Mouse (Mus musculus): ENCODE results near the gene Il16. TPM values are rescaled to one million over a fixed set of nuclear protein-coding genes. Genes with fewer than 3 reads are reported as not detected.
A peak's percentile ranks its signal among the peaks of the same experiment; 100 is the strongest.

The Il16 gene
- total RNA-seq, 1 experiment from 2014 or later = 68.8 TPM

DNA sequence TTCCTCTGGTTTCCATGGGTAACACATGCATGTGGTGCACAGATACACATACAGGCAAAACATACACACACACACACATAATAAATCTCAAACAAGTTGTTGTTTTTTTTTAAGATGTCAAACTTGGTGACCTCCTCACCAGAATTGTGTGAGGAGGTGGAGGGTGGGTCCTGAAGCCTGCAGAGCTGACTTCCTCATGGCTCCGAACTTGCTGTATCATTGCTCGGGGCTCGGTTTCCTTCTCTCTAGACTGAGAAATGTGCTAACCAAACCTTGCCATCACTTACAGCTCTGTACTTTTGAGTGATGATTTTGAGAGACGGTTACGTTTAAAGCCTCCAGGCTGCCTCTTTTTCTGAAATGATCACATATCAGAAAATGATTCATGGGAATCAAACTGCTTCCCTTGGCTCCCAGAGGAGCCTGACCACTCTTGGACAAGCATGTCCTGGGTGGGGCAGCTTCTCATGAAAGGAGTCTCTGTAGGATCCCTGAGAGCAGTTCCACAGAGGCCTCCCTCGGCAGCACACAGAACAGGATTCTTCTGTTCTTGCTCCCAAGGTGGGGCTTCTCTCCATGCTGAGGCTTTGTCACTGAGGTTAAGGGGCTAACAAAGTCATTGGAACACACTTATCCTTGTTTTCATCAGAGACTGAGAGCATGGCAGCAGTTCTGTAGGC lies 46.3 kb downstream of the Il16 start:
- peak; percentile 84 for ATAC-seq (replicated peaks; ENCODE audit: low read depth, poor library complexity, severe bottlenecking)

- ATAC-seq (replicated peaks; ENCODE audit: low read depth, poor library complexity, severe bottlenecking) = peak; percentile 62; the same call in 1 of the 2 replicates
Observed at GRCm38 (mm10) chr7:83695449-83696212, 49.9 kb downstream of the Il16 start.

DNA sequence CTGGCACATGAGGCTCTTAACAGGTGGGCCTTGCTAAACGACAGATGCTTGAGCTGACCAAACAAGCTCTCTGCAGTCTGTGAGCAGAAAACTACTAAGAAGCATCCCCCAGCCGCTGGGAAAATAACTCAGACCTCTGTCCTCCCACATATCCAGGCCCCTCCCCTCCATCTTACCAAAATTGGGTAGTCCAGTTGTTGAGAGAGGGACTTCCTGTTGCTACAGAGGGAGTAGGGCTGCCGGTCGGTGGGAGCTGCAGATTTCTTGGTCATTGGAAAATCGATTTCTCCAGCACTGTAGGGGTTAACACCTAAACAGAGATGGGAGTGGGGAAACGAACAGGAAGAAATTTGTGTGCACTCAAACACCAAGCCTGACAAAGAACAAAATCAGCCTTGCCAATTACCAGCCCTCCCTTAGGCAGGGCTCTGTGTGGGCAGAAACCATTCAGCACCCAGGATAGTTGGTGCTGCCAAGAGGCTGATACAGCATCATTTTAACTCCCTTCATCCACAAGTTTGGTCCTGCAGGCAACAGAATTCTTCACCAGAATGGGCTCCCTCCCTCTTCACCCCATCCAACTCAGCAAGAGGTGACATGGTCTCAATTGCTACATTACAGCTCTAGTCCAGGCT lies 62.8 kb downstream of the Il16 start:
- no peak for ATAC-seq (replicated peaks; ENCODE audit: low read depth, poor library complexity, severe bottlenecking)

GRCm38 (mm10) chr7:83678506-83678905 lies 67.0 kb downstream of the Il16 start:
- no peak for ATAC-seq (replicated peaks; ENCODE audit: low read depth, poor library complexity, severe bottlenecking)

- ATAC-seq (replicated peaks; ENCODE audit: low read depth, poor library complexity, severe bottlenecking) = 0 out of 2 replicates have a peak, but pooled peaks have one; percentile 30
Observed at GRCm38 (mm10) chr7:83677296-83677695, 68.2 kb downstream of the Il16 start.

GRCm38 (mm10) chr7:83675545-83676254 lies 69.8 kb downstream of the Il16 start:
- peak; percentile 75 for ATAC-seq (replicated peaks; ENCODE audit: low read depth, poor library complexity, severe bottlenecking)

DNA sequence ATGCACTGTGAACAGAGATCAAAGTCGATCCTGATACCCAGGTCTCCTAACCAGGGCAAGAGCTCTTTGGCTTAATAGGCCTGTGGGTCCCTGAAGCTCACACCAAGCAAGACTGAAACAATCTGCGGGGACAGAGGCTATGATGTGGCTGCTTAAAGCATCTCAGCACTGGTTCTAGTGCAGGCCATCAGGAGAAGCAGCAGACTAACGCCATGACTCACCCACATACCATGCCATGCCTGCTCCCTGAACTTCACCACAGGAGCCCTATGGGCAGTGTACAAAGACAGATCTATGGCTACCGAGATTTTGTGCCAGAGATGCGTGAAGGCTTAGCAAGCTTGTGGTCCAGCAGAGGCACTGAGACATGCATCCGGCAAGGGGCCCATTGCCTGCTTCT lies 74.0 kb downstream of the Il16 start:
- no peak for ATAC-seq (replicated peaks; ENCODE audit: low read depth, poor library complexity, severe bottlenecking)

DNA sequence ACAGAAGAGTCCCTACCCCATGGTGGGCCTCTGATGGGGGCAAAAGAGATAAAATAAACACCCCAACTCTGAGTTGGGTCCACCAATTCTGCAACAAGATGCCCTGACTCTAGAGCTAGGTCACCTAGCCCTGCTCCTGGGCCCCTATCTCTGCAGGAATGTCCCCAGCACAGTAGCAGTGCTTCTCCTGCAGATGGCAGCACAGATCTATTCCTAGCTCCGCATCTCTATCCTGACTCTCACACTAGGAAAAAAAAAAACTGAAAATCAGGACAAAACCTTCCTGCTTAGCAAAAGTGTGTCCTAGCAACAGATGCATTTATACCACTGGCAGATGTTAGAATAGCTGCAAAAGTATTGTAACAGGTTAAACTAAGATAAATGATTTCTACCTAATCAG lies 76.8 kb downstream of the Il16 start:
- ATAC-seq (replicated peaks; ENCODE audit: low read depth, poor library complexity, severe bottlenecking) = peak; percentile 85

DNA sequence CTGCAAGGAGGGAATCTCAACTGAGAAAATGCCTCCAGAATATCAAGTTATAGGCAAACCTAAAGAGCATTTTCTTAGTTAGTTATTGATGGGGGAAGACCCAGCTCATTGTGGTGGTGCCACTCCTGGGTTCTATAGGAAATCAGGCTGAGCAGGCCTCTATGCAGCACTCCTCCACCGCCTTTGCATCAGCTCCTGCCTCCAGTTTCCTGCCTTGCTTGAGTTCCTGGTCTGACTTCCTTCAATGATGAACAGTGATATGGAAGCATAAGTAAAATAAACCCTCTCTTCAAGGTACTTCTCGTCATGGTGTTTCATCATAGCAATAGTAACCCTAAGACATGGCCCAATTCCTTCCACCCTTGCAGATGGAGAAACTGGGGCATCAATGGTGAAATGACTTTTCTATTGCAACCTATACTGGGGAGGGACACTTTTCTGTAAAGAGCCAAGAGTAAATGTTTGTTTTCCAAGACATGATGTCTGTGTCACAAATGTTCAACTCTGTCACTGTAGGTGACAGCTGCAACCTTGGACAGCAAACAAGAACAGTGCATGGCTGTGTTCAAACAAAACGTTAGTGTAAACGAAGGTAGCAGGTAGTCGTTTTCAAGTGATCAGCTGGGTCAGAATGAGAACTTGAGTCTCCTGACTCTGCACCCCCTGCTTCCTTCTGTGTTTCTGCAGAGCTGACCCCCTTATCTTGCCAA lies 77.4 kb downstream of the Il16 start:
- ATAC-seq (replicated peaks; ENCODE audit: low read depth, poor library complexity, severe bottlenecking) = no peak

- ATAC-seq (replicated peaks; ENCODE audit: low read depth, poor library complexity, severe bottlenecking) = no peak
Observed at GRCm38 (mm10) chr7:83666087-83666595, 79.4 kb downstream of the Il16 start.

DNA sequence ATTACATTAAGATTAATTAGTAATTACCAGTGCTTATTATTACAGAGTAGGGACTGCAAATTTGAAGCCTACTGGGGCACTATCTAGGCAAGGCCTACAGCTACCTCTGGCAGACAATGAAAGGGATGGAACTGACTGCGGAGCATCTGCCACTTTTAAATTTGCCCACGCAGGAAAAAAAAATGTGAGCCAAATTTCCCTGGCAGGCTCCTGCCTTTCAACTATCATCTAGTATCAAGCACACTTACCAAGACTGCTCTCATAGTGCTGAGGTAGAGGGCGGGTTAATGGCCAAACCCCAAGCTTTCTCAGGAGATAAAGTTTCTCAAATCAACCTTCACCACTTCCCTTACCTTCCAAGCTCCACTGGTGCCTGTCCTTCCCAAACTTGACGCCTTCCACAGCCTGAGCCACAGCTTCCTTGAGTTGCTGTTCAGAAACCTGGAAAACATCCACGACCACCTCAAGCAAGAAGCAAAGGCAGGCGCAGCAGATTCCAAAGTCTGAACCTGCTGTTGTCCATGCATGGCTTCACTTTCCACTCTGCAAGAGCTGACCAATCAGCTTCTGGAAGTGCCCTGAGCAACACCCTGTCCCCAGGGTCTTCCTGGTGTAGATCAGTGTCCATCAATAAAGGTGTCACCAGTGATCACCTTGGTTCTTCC lies 82.7 kb downstream of the Il16 start:
- no peak for ATAC-seq (replicated peaks; ENCODE audit: low read depth, poor library complexity, severe bottlenecking)

DNA sequence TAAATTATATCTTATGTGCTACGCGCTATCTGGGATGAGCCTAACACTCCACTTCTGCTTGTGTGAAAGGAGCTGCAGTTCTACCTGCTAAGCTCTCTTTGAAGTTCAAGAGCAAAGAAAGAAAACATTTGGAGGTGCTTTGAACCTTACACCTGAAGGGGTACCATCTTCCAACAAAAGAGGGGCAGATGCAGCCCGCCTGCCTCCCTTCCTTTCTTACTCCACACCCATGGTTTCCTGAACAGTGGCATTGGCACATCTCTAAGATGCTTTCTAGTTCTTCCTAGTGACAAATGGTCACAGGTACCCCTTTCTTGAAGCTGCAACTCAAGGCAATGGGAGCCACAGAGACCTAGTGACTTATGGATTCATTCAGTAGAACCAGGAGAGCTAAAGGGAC lies 83.8 kb downstream of the Il16 start:
- no peak for ATAC-seq (replicated peaks; ENCODE audit: low read depth, poor library complexity, severe bottlenecking)

DNA sequence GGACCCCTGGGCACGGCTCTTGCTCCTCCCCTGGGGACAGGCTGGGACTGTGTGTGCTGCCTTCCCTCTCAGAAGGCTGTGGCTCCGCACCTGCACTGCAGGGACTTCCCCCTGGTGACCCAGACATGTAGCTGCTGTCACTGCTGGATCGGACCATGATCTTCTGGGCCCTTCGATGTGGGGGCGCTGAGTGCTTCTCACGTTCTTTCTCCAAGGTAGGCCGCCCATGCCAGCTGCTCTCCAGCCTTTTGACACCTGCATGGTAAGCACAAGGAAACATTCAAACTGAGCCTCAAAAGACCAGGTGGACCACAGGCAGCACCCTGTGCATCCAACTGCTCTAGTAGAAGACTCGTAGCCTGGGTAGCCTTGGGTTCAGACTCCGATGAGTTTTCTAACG lies 84.5 kb downstream of the Il16 start:
- ATAC-seq (replicated peaks; ENCODE audit: low read depth, poor library complexity, severe bottlenecking) = no peak

- ATAC-seq (replicated peaks; ENCODE audit: low read depth, poor library complexity, severe bottlenecking) = peak; percentile 22; the same call in 1 of the 2 replicates
Observed at GRCm38 (mm10) chr7:83660273-83660691, 85.2 kb downstream of the Il16 start.

GRCm38 (mm10) chr7:83659159-83660065 lies 86.1 kb downstream of the Il16 start:
- peak; percentile 70 for ATAC-seq (replicated peaks; ENCODE audit: low read depth, poor library complexity, severe bottlenecking)

DNA sequence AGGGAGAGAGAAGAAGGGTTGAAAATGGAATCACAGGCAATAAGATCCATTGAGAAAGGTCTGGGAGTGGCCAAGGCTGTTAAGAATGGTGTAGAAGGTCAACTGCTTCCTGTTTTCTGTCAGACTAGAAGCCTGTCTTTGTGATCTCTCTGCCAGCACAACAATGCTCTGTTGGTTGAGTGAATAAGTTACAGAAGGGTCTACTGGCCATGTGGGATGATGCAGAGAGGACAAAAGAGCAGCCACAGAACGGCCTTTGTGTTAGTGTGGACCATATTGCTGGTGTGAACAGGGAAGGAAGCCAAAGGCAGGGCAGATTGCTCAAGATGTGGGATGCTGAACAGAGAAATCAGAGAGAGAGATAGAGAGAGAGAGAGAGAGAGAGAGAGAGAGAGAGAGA lies 86.8 kb downstream of the Il16 start:
- no peak for ATAC-seq (replicated peaks; ENCODE audit: low read depth, poor library complexity, severe bottlenecking)

DNA sequence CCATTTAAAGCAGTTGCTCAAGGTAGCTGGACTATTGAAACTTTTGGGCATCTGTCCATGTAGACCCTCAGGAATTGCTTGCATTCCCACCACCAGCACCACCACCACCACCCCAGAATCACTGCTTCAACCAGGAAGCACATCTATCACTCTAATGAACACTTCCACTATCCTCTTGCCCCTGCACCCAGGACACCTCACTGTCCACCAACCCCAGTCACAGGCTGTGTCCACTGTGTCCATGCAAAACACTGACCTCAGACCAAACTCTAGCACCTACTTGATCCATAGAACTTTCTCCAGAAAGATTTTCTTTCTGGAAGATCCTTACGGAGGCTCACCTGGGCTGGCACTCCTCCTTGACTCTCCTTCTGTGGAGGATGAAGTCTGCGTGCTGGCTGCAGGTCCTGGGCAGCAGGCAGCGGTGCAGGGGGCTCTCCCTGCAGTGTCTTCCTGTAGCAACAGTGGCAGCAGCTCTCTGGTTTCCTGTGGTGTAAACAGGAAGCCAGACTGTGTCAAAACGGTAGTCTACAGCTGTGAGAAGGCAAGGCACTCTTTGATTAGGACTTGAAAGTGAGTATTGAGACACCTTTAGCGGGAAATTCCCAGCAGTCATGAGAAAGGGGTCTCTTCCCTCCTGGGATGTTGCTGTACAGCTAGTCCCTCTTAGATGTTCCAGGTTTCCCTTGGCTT lies 90.4 kb downstream of the Il16 start:
- ATAC-seq (replicated peaks; ENCODE audit: low read depth, poor library complexity, severe bottlenecking) = peak; percentile 73

DNA sequence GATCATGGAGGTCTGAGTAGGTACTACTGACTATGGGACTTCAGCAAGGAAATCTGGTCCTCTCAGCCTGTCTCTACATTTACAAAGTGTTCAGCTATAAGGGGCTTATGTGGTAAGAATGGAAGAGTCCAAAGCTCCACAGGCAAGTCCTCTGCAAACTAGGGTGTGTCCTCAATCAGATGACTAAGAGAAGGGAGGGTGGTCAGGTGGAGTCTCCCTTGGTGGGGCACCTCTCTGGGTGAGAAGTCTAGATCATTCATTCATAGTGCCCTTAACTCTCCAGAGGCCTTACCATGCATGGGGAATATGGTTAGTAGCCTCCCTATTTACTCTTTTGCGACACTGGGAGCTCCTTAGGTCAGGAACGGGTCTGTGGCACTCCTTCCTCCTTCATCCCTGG lies 91.3 kb downstream of the Il16 start:
- no peak for ATAC-seq (replicated peaks; ENCODE audit: low read depth, poor library complexity, severe bottlenecking)

Measured in common myeloid progenitor, adult 5-6 weeks (primary cell).